Comparison of ENCODE assay signal across 19 mouse cellular contexts in the genomic region with DNA sequence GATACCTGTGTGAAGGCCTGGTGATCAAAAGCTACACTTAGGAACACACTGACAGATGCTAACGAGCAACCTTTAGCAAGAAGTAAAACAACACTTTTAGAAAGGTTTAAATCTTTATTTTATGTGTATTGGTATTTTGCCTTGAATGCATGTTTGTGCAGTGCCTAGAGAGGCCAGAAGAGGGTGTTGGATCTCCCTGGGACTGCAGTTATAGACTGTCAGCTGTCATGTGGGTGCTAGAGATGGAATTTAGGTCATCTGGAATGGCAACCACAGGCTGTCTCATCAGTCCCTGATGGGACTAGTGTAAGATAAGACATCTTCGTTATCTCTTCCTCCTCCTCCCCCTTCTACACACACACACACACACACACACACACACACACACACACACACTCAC. TPM values are rescaled to one million over a fixed set of nuclear protein-coding genes. Genes with fewer than 3 reads are reported as not detected.
DNase-seq lines count a peak whose midpoint lies in the region; TF ChIP-seq lines count a peak whose summit lies in the region.
"Had no signal": no experiment of that assay in that cellular context is flagged by ENCODE, and none has a peak within 500 bp of the region (broad histone marks: within the 10 kb centered on the region; RNA-seq: fewer than 3 reads in every experiment).

No protein-coding gene starts in this region.

- DNase-seq in cerebellum, adult 18-20 months = peak; percentile 53 to 57
- no peak for DNase-seq in cerebellum, postnatal 4 days (ENCODE audit: low spot score in 2 of 2)
- no peak for DNase-seq in layer of hippocampus, adult 2 months (ENCODE audit: low spot score in 2 of 2)
- DNase-seq in layer of hippocampus, postnatal 10 days (ENCODE audit: low spot score in 2 of 2) = no peak
- DNase-seq in NIH3T3 (ENCODE audit: low read depth) = peak; percentile 29
- peak; percentile 23 for DNase-seq in thymus, postnatal 0 days (ENCODE audit: low spot score)
- no peak for DNase-seq in kidney, postnatal 10 days
- no peak for DNase-seq in gastrocnemius, adult 8-10 months (ENCODE audit: low spot score in 2 of 2)
- DNase-seq: B cell, adult 2 months; heart, postnatal 36 days; layer of hippocampus, adult 9-11 months; lung, postnatal 10 days had no signal

- H3K4me3 ChIP-seq in layer of hippocampus, adult 2 months = no peak overlapping the region
- H3K4me3 ChIP-seq: embryonic facial prominence, embryonic 10.5 days; forebrain, embryonic 13.5 days; limb, embryonic 13.5 days had no signal

- peak; percentile 64 for TF ChIP-seq CTCF in layer of hippocampus, adult 2 months (conservative IDR thresholded peaks at IDR 0.05)

- no peak overlapping the region for H3K27ac ChIP-seq in layer of hippocampus, adult 2 months
- H3K27ac ChIP-seq: embryonic facial prominence, embryonic 10.5 days; forebrain, embryonic 13.5 days; limb, embryonic 13.5 days had no signal

RNA-seq across cellular contexts. Expression of a gene that starts 23.0 kb away (rescaled TPM):
- total RNA-seq in layer of hippocampus, adult 2 months (2021) = 10 to 100 TPM; 31.3 to 33.8 TPM
- total RNA-seq in layer of hippocampus, postnatal 10 days (2021) = 10 to 100 TPM; 38.3 to 47.1 TPM
- polyA plus RNA-seq in thymus, postnatal 0 days (2015; fragmentation: Nextera tagmentation; extraction: Ambion mirVana) = 4.2 and 4.7 TPM in 2 replicates
- total RNA-seq in gastrocnemius, adult 8-10 months (2022) = 1 to 10 TPM; 3.7 to 8.2 (median 5.5) TPM
- total RNA-seq: monocyte, adult 5-6 weeks had no signal

RNA-seq across cellular contexts. Expression of a gene that starts 25.2 kb away (rescaled TPM):
- total RNA-seq in layer of hippocampus, adult 2 months (2021) = 1 to 10 TPM in 1 of 2 experiments, not detected in 1; 3.2 TPM
- not detected for total RNA-seq in layer of hippocampus, postnatal 10 days (2021)
- not detected in 2 replicates for polyA plus RNA-seq in thymus, postnatal 0 days (2015; fragmentation: Nextera tagmentation; extraction: Ambion mirVana)
- total RNA-seq in gastrocnemius, adult 8-10 months (2022) = 1 to 10 TPM in 1 of 4 experiments, under 1 TPM in 1, not detected in 2; 0.32 to 1.4 TPM
- total RNA-seq: gastrocnemius, postnatal 4 days; heart, postnatal 36 days had no signal
- polyA plus RNA-seq: brain, embryonic 14.5 days; embryonic facial prominence, embryonic 10.5 days; forebrain, embryonic 13.5 days; intestine, embryonic 16.5 days; limb, embryonic 13.5 days had no signal

RNA-seq across cellular contexts. Expression of a gene that starts 25.2 kb away (rescaled TPM):
- total RNA-seq in layer of hippocampus, adult 2 months (2021) = not detected
- not detected for total RNA-seq in layer of hippocampus, postnatal 10 days (2021)
- not detected in 2 replicates for polyA plus RNA-seq in thymus, postnatal 0 days (2015; fragmentation: Nextera tagmentation; extraction: Ambion mirVana)
- not detected for total RNA-seq in gastrocnemius, adult 8-10 months (2022)
- total RNA-seq: gastrocnemius, postnatal 4 days; heart, postnatal 36 days; monocyte, adult 5-6 weeks had no signal
- polyA plus RNA-seq: brain, embryonic 14.5 days; embryonic facial prominence, embryonic 10.5 days; forebrain, embryonic 13.5 days; intestine, embryonic 16.5 days; limb, embryonic 13.5 days had no signal

RNA-seq across cellular contexts. Expression of a gene that starts 31.0 kb away (rescaled TPM):
- under 1 TPM in 1 of 2 experiments, not detected in 1; 0.33 TPM for total RNA-seq in layer of hippocampus, adult 2 months (2021)
- under 1 TPM in 1 of 2 experiments, not detected in 1; 0.27 TPM for total RNA-seq in layer of hippocampus, postnatal 10 days (2021)
- polyA plus RNA-seq in thymus, postnatal 0 days (2015; fragmentation: Nextera tagmentation; extraction: Ambion mirVana) = 3.2 and 4.1 TPM in 2 replicates
- total RNA-seq in gastrocnemius, adult 8-10 months (2022) = not detected
- total RNA-seq: gastrocnemius, postnatal 4 days; heart, postnatal 36 days; monocyte, adult 5-6 weeks had no signal

RNA-seq across cellular contexts. Expression of a gene that starts 47.3 kb away (rescaled TPM):
- 10 to 100 TPM; 23.4 to 25.8 TPM for total RNA-seq in layer of hippocampus, adult 2 months (2021)
- total RNA-seq in layer of hippocampus, postnatal 10 days (2021) = 10 to 100 TPM; 23.5 to 29.6 TPM
- polyA plus RNA-seq in thymus, postnatal 0 days (2015; fragmentation: Nextera tagmentation; extraction: Ambion mirVana) = 0.87 and 1.1 TPM in 2 replicates
- 1 to 10 TPM; 4.4 to 7.7 (median 6.9) TPM for total RNA-seq in gastrocnemius, adult 8-10 months (2022)

Comparison
In these comparisons a context has a peak if more than half of its experiments do, and no peak if none do; other contexts are left out.
1. DNase-seq: peak in cerebellum, adult 18-20 months (2 of 2), NIH3T3 (single experiment) and thymus, postnatal 0 days (single experiment); none in cerebellum, postnatal 4 days (0 of 2), layer of hippocampus, adult 2 months (0 of 2), layer of hippocampus, postnatal 10 days (0 of 2), kidney, postnatal 10 days (single experiment) and gastrocnemius, adult 8-10 months (0 of 2).